Mouse (Mus musculus) CH12.LX (cell line): ENCODE results near the gene Rora. TPM values are rescaled to one million over a fixed set of nuclear protein-coding genes. Genes with fewer than 3 reads are reported as not detected.

ENCODE experiments used
- DNase-seq: peaks from one replicate; pipeline ENCODE4 v3.0.0-alpha.2; 2013; ENCODE audit errors: extremely low read depth
- H3K27ac ChIP-seq: 2 replicates; pipeline ENCODE4 v1.5.1; 2012; ENCODE audit warnings: low read depth, mild to moderate bottlenecking, control low read depth, moderate library complexity; ENCODE audit not compliant: insufficient read depth
- H3K27me3 ChIP-seq: replicated peaks from 2 replicates; pipeline ENCODE3; 2012; ENCODE audit warnings: inconsistent platforms
- H3K36me3 ChIP-seq, 2 experiments: replicated peaks in 1 of 2; 2 replicates each; pipeline versions ENCODE3 to v1.6.1; 2012; ENCODE audit warnings: inconsistent platforms in 1 of 2, low read length in 1 of 2, mild to moderate bottlenecking in 1 of 2, mixed read lengths in 1 of 2, moderate library complexity in 1 of 2; ENCODE audit not compliant: control insufficient read depth in 1 of 2, insufficient read depth in 1 of 2
- H3K4me1 ChIP-seq, 2 experiments: 2 replicates each; pipeline ENCODE4 v1.6.1; 2012; ENCODE audit warnings: inconsistent platforms in 1 of 2, moderate library complexity in 1 of 2; ENCODE audit not compliant: insufficient read depth in 2 of 2, control insufficient read depth in 1 of 2
- H3K4me2 ChIP-seq: 2 replicates; pipeline ENCODE4 v1.6.1; 2012; ENCODE audit warnings: low read depth, mild to moderate bottlenecking, control low read depth; ENCODE audit not compliant: poor library complexity, insufficient read depth, severe bottlenecking
- H3K4me3 ChIP-seq, 3 experiments: fragments of 150-350 bp in 1 of 3; sonication (generic) in 1 of 3; replicated peaks in 1 of 3; 2 replicates each; pipeline versions ENCODE3 to v1.5.1; 2011 to 2012; ENCODE audit warnings: low read depth in 2 of 3, low read length in 2 of 3, mild to moderate bottlenecking in 2 of 3, moderate library complexity in 2 of 3, control low read depth in 1 of 3, improper control_type of control experiment in 1 of 3, inconsistent platforms in 1 of 3, mixed read lengths in 1 of 3; ENCODE audit not compliant: poor library complexity in 1 of 3
- H3K79me2 ChIP-seq: replicated peaks from 2 replicates; pipeline ENCODE4 v1.6.1; 2012; ENCODE audit warnings: mild to moderate bottlenecking, moderate library complexity; ENCODE audit not compliant: control insufficient read depth, poor library complexity, insufficient read depth, severe bottlenecking; ENCODE audit errors: extremely low read depth
- H3K9ac ChIP-seq: 2 replicates; pipeline ENCODE4 v1.6.1; 2012; ENCODE audit warnings: low read depth, mild to moderate bottlenecking, control low read depth, moderate library complexity; ENCODE audit not compliant: insufficient read depth
- H3K9me3 ChIP-seq: replicated peaks from 2 replicates; pipeline ENCODE3; 2012; ENCODE audit warnings: low read length, inconsistent platforms, mixed read lengths
- BHLHE40 ChIP-seq: IDR thresholded peaks from 2 replicates; pipeline ENCODE4 v1.6.1; 2011; ENCODE audit warnings: mild to moderate bottlenecking, low read depth, low read length, improper control_type of control experiment
- CHD1 ChIP-seq: IDR thresholded peaks from 2 replicates; pipeline ENCODE4 v1.6.1; 2012; ENCODE audit warnings: low read depth, low read length, improper control_type of control experiment, inconsistent platforms
- CHD2 ChIP-seq: IDR thresholded peaks from 2 replicates; pipeline ENCODE4 v1.6.1; 2011; ENCODE audit warnings: low read length, improper control_type of control experiment
- ELF1 ChIP-seq: IDR thresholded peaks from 2 replicates; pipeline ENCODE4 v1.6.1; 2014; ENCODE audit warnings: low read depth, mild to moderate bottlenecking, inconsistent platforms, low read length, improper control_type of control experiment
- EP300 ChIP-seq: IDR thresholded peaks from 2 replicates; pipeline ENCODE4 v1.6.1; 2011; ENCODE audit warnings: low read length, improper control_type of control experiment
- ETS1 ChIP-seq: conservative IDR thresholded peaks from 2 replicates; pipeline ENCODE4 v1.6.1; 2012; ENCODE audit warnings: low read depth, mild to moderate bottlenecking, inconsistent platforms, low read length, improper control_type of control experiment, moderate library complexity
- JUN ChIP-seq: IDR thresholded peaks from 2 replicates; pipeline ENCODE4 v1.6.1; 2011; ENCODE audit warnings: low read depth, mild to moderate bottlenecking, low read length, improper control_type of control experiment, moderate library complexity; ENCODE audit not compliant: insufficient read depth
- JUND ChIP-seq: conservative IDR thresholded peaks from 2 replicates; pipeline ENCODE4 v1.6.1; 2011; ENCODE audit warnings: low read depth, low read length, improper control_type of control experiment
- MXI1 ChIP-seq: IDR thresholded peaks from 2 replicates; pipeline ENCODE4 v1.6.1; 2011; ENCODE audit warnings: mild to moderate bottlenecking, low read depth, low read length, improper control_type of control experiment
- MYC ChIP-seq: IDR thresholded peaks from 2 replicates; pipeline ENCODE4 v1.6.1; 2011; ENCODE audit warnings: low read depth, mild to moderate bottlenecking, improper control_type of control experiment, low read length
- NRF1 ChIP-seq: IDR thresholded peaks from 2 replicates; pipeline ENCODE4 v1.6.1; 2014; ENCODE audit warnings: low read depth, mild to moderate bottlenecking, inconsistent platforms, low read length, improper control_type of control experiment, moderate library complexity
- SIN3A ChIP-seq: IDR thresholded peaks from 2 replicates; pipeline ENCODE4 v1.6.1; 2012; ENCODE audit warnings: low read length, improper control_type of control experiment, inconsistent platforms
- SMC3 ChIP-seq: IDR thresholded peaks from 2 replicates; pipeline ENCODE4 v1.6.1; 2011; ENCODE audit warnings: low read depth, low read length, improper control_type of control experiment
- TBP ChIP-seq: conservative IDR thresholded peaks from 2 replicates; pipeline ENCODE4 v1.6.1; 2011; ENCODE audit warnings: low read depth, low read length, improper control_type of control experiment
- USF2 ChIP-seq: conservative IDR thresholded peaks from 2 replicates; pipeline ENCODE4 v1.6.1; 2011; ENCODE audit warnings: low read depth, low read length, improper control_type of control experiment
- ZKSCAN1 ChIP-seq: IDR thresholded peaks from 2 replicates; pipeline ENCODE4 v1.6.1; 2012; ENCODE audit warnings: low read depth, inconsistent platforms, low read length, improper control_type of control experiment, borderline replicate concordance
- ZMIZ1 ChIP-seq: IDR thresholded peaks from 2 replicates; pipeline ENCODE4 v1.6.1; 2012; ENCODE audit warnings: low read depth, mild to moderate bottlenecking, inconsistent platforms, low read length, improper control_type of control experiment
- dilution Hi-C: fragments of 300-500 bp; cut with MboI; formaldehyde crosslinking; loops from 2 replicates; pipeline ENCODE4 v1.14.3; 2020; ENCODE audit warnings: low sequenced_read_pairs; ENCODE audit not compliant: extremely low pct_unique_long_range_greater_than_20kb, extremely low pct_ligation_motif_present
- in situ Hi-C: fragments of 300-500 bp; cut with MboI; formaldehyde crosslinking; loops from 3 replicates; pipeline ENCODE4 v1.14.3; 2019; ENCODE audit warnings: low sequenced_read_pairs, low pct_ligation_motif_present, low pct_unique_long_range_greater_than_20kb, mixed read lengths
- polyA plus RNA-seq: library from polyadenylated mRNA; unstranded; fragments of >175 nt; gene quantifications from 2 replicates; pipeline ENCODE4 v1.2.1, GENCODE M21; 2012; ENCODE audit warnings: low read depth; ENCODE audit not compliant: insufficient read length
- total RNA-seq, 2 experiments: library from RNA; depleted of rRNA; stranded (reverse); fragments of 300-350 nt in 1 of 2; fragments of >200 nt in 1 of 2; gene quantifications; 2 replicates each; pipeline ENCODE4 v1.2.3; 2012 to 2014

Gene Rora
- total and polyA plus RNA-seq, 3 experiments = 0.36 to 0.66 (median 0.64) TPM

GRCm38 (mm10) chr9:69310524-69310923 lies 656.9 kb downstream of the Rora start:
- Histone ChIP-seq H3K4me1 (peaks cover 0 to 28% of the 10 kb centered on the region in 2 experiments; a peak in 3 of 4 replicates), H3K27me3 (no peaks in the 10 kb centered on the region), H3K4me2 (no peak overlapping the region), H3K9me3 (no peaks in the 10 kb centered on the region), H3K36me3 (no peaks in the 10 kb centered on the region), H3K79me2 (no peaks in the 10 kb centered on the region), H3K9ac (no peak overlapping the region), H3K27ac (no peak overlapping the region), H3K4me3 (no peak overlapping the region)
- TF ChIP-seq CHD1 (no peak), USF2 (no peak), NRF1 (no peak), JUND (no peak), EP300 (no peak), SMC3 (no peak), BHLHE40 (no peak), CHD2 (no peak)
- in situ Hi-C loops (no loop called here), dilution Hi-C loops (no loop called here)
- DNase-seq = no peak

GRCm38 (mm10) chr9:69313297-69313696 lies 659.7 kb downstream of the Rora start:
- Histone ChIP-seq H3K27ac (no peak overlapping the region), H3K36me3 (no peaks in the 10 kb centered on the region), H3K4me3 (no peak overlapping the region), H3K4me1 (peaks cover 0 to 13% of the 10 kb centered on the region in 2 experiments; a peak in 3 of 4 replicates), H3K9me3 (no peaks in the 10 kb centered on the region), H3K27me3 (no peaks in the 10 kb centered on the region), H3K79me2 (no peaks in the 10 kb centered on the region), H3K4me2 (no peak overlapping the region), H3K9ac (no peak overlapping the region)
- dilution Hi-C loops (no loop called here), in situ Hi-C loops (no loop called here)
- TF ChIP-seq TBP (no peak), SIN3A (no peak), ZMIZ1 (no peak), MYC (no peak), JUN (no peak), MXI1 (no peak), ZKSCAN1 (no peak), ETS1 (no peak), ELF1 (no peak)
- no peak for DNase-seq
